In genomic region chr2:167679902-167680430, GRCm38 (mm10) we compare ENCODE assay signal across 8 mouse cellular contexts. TPM values are rescaled to one million over a fixed set of nuclear protein-coding genes. Genes with fewer than 3 reads are reported as not detected.
DNase-seq lines count a peak whose midpoint lies in the region; ATAC-seq lines count a peak whose summit lies in the region.

No protein-coding gene starts in this region.

- H3K27ac ChIP-seq in forebrain, embryonic 16.5 days (ENCODE audit: low read length), result no peak overlapping the region
- no peak overlapping the region for H3K27ac ChIP-seq in hindbrain, embryonic 10.5 days

- no peaks in the 10 kb centered on the region for H3K9me3 ChIP-seq in forebrain, embryonic 16.5 days (ENCODE audit: control insufficient read depth, low read length)
- H3K9me3 ChIP-seq in hindbrain, embryonic 10.5 days, result no peaks in the 10 kb centered on the region

- H3K27me3 ChIP-seq in forebrain, embryonic 16.5 days (replicated peaks; ENCODE audit: control insufficient read depth, insufficient read depth, low read length), result no peaks in the 10 kb centered on the region
- peaks cover 5% of the 10 kb centered on the region; the same call in 1 of the 2 replicates for H3K27me3 ChIP-seq in hindbrain, embryonic 10.5 days (ENCODE audit: insufficient read depth, poor library complexity, severe bottlenecking)

- no peak overlapping the region for H3K4me3 ChIP-seq in forebrain, embryonic 16.5 days (replicated peaks; ENCODE audit: low read length)
- 0 out of 2 replicates have a peak overlapping the region, but pooled peaks have one; percentile 13 for H3K4me3 ChIP-seq in hindbrain, embryonic 10.5 days

- WGBS in forebrain, embryonic 16.5 days, result under 1% methylated on average over 13 of the region's 13 CpGs
- 3% methylated on average over 13 of the region's 13 CpGs for WGBS in hindbrain, embryonic 10.5 days

- DNase-seq in Muller cell, postnatal 12 days (ENCODE audit: inconsistent ontology term), result peak; percentile 82
- peak; percentile 64 for DNase-seq in cerebellum, adult 11-12 months
- peak; percentile 85 for DNase-seq in hindbrain, embryonic 10.5 days (ENCODE audit: low spot score)
- DNase-seq in layer of hippocampus, postnatal 14 days (ENCODE audit: low spot score in 2 of 2), result peak; percentile 75 to 79
- DNase-seq in lung, postnatal 25 days (ENCODE audit: low spot score), result peak; percentile 82
- peak; percentile 66 for DNase-seq in retina, postnatal 7 days (ENCODE audit: low read depth, low spot score)
- DNase-seq in urinary bladder, postnatal 36 days (ENCODE audit: low spot score in 2 of 2), result peak; percentile 69 to 79

- H3K36me3 ChIP-seq in forebrain, embryonic 16.5 days (ENCODE audit: control insufficient read depth, insufficient read depth), result no peaks in the 10 kb centered on the region
- no peaks in the 10 kb centered on the region for H3K36me3 ChIP-seq in hindbrain, embryonic 10.5 days

- no peak overlapping the region for H3K9ac ChIP-seq in forebrain, embryonic 16.5 days (replicated peaks; ENCODE audit: low read depth, low read length)

- ATAC-seq in forebrain, embryonic 16.5 days, result peak; percentile 85

- no peaks in the 10 kb centered on the region for H3K4me1 ChIP-seq in forebrain, embryonic 16.5 days (replicated peaks; ENCODE audit: control insufficient read depth, insufficient read depth, low read length)
- H3K4me1 ChIP-seq in hindbrain, embryonic 10.5 days (replicated peaks), result peaks cover 11% of the 10 kb centered on the region

- H3K4me2 ChIP-seq in forebrain, embryonic 16.5 days (ENCODE audit: low read length), result no peak overlapping the region; the same call in 1 of the 2 replicates

RNA-seq across cellular contexts. Expression of gene Cebpb, which starts 8.7 kb away (rescaled TPM):
- 0.32 and 0.56 TPM in 2 replicates for polyA plus RNA-seq in forebrain, embryonic 16.5 days (2015; fragmentation: Nextera tagmentation; extraction: Ambion mirVana)
- 1.1 and 1.5 TPM in 2 replicates for polyA plus RNA-seq in hindbrain, embryonic 10.5 days (2016; fragmentation: Nextera tagmentation; extraction: Ambion mirVana)
- 10 to 100 TPM; 18.6 to 21.7 TPM for total RNA-seq in layer of hippocampus, postnatal 14 days (2021)

RNA-seq across cellular contexts. Expression of gene Tmem189, which starts 9.7 kb away (rescaled TPM):
- 30.2 and 30.6 TPM in 2 replicates for polyA plus RNA-seq in forebrain, embryonic 16.5 days (2015; fragmentation: Nextera tagmentation; extraction: Ambion mirVana)
- 41.2 and 43.8 TPM in 2 replicates for polyA plus RNA-seq in hindbrain, embryonic 10.5 days (2016; fragmentation: Nextera tagmentation; extraction: Ambion mirVana)
- 10 to 100 TPM; 69.5 to 71.9 TPM for total RNA-seq in layer of hippocampus, postnatal 14 days (2021)

RNA-seq across cellular contexts. Expression of gene Gm20431, which starts 18.7 kb away (rescaled TPM):
- 8.2 and 11.7 TPM in 2 replicates for polyA plus RNA-seq in forebrain, embryonic 16.5 days (2015; fragmentation: Nextera tagmentation; extraction: Ambion mirVana)
- polyA plus RNA-seq in hindbrain, embryonic 10.5 days (2016; fragmentation: Nextera tagmentation; extraction: Ambion mirVana), result 4.1 and 6.7 TPM in 2 replicates
- 10 to 100 TPM; 38.9 to 50.9 TPM for total RNA-seq in layer of hippocampus, postnatal 14 days (2021)

RNA-seq across cellular contexts. Expression of gene Ube2v1, which starts 48.1 kb away (rescaled TPM):
- polyA plus RNA-seq in forebrain, embryonic 16.5 days (2015; fragmentation: Nextera tagmentation; extraction: Ambion mirVana), result 273 and 281 TPM in 2 replicates
- 385 and 396 TPM in 2 replicates for polyA plus RNA-seq in hindbrain, embryonic 10.5 days (2016; fragmentation: Nextera tagmentation; extraction: Ambion mirVana)
- 100 to 1,000 TPM; 242 to 247 TPM for total RNA-seq in layer of hippocampus, postnatal 14 days (2021)
